Mouse (Mus musculus) liver, embryonic 14.5 days (tissue): ENCODE measurements around the gene Mfrp. TPM values are rescaled to one million over a fixed set of nuclear protein-coding genes. Genes with fewer than 3 reads are reported as not detected.

Experiments used
- ATAC-seq: fragments of 200-750 bp; cut with Nextera tagmentation; 2 replicates; pipeline ENCODE4 v1.8.0; 2017; ENCODE audit warnings: moderate number of reproducible peaks, mild to moderate bottlenecking, moderate library complexity; ENCODE audit not compliant: insufficient read depth
- DNase-seq, 3 experiments: peaks; one replicate each; pipeline ENCODE4 v3.0.0-alpha.2; 2012 to 2013; ENCODE audit warnings: low read depth in 3 of 3, low spot score in 3 of 3
- H3K27ac ChIP-seq: fragments of 300-500 bp; sonication (generic); 2 replicates; pipeline ENCODE4 v1.5.1; 2014; ENCODE audit warnings: moderate library complexity, mild to moderate bottlenecking, control low read depth, inconsistent platforms
- H3K27me3 ChIP-seq: fragments of 300-500 bp; sonication (generic); 2 replicates; pipeline ENCODE4 v1.6.1; 2014; ENCODE audit warnings: mild to moderate bottlenecking, low read length, moderate library complexity; ENCODE audit not compliant: control insufficient read depth, insufficient read depth
- H3K36me3 ChIP-seq: fragments of 300-500 bp; sonication (generic); replicated peaks from 2 replicates; pipeline ENCODE4 v1.6.1; 2014; ENCODE audit warnings: low read depth; ENCODE audit not compliant: control insufficient read depth, insufficient read depth
- H3K4me1 ChIP-seq, 2 experiments: fragments of 200-500 bp in 1 of 2; fragments of 300-500 bp in 1 of 2; sonication (generic) in 1 of 2; replicated peaks; 2 replicates each; pipeline ENCODE4 v1.6.1; 2012 to 2014; ENCODE audit warnings: antibody characterized with exemption in 1 of 2, inconsistent platforms in 1 of 2, low read length in 1 of 2; ENCODE audit not compliant: control insufficient read depth in 2 of 2, insufficient read depth in 2 of 2
- H3K4me2 ChIP-seq: fragments of 300-500 bp; sonication (generic); 2 replicates; pipeline ENCODE4 v1.6.1; 2014; ENCODE audit warnings: low read depth, mild to moderate bottlenecking, control low read depth, moderate library complexity
- H3K4me3 ChIP-seq, 2 experiments: fragments of 200-500 bp in 1 of 2; fragments of 300-500 bp in 1 of 2; sonication (generic) in 1 of 2; 2 replicates each; pipeline ENCODE4 v1.5.1; 2012 to 2014; ENCODE audit warnings: low read depth in 2 of 2, low read length in 2 of 2, mild to moderate bottlenecking in 2 of 2, control low read depth in 1 of 2, inconsistent platforms in 1 of 2, moderate library complexity in 1 of 2; ENCODE audit not compliant: insufficient read depth in 1 of 2
- H3K9ac ChIP-seq: fragments of 300-500 bp; sonication (generic); replicated peaks from 2 replicates; pipeline ENCODE4 v1.6.1; 2014; ENCODE audit warnings: mild to moderate bottlenecking, control low read depth, moderate library complexity
- H3K9me3 ChIP-seq: fragments of 300-500 bp; sonication (generic); 2 replicates; pipeline ENCODE4 v1.6.1; 2016; ENCODE audit warnings: low read length, mixed read lengths; ENCODE audit not compliant: control insufficient read depth
- CTCF ChIP-seq: IDR thresholded peaks from 2 replicates; pipeline ENCODE4 v1.5.1; 2016; ENCODE audit warnings: antibody characterized with exemption, low read depth, control low read depth
- EP300 ChIP-seq: IDR thresholded peaks from 2 replicates; pipeline ENCODE4 v1.6.1; 2016; ENCODE audit warnings: antibody characterized with exemption, low read depth
- WGBS: fragments of 180-500 bp; shearing (Covaris S2); extraction: QIAGEN DNeasy Blood & Tissue Kit; methylation state at CpG from one replicate; pipeline ENCODE4 v1.1.7; 2014; ENCODE audit not compliant: insufficient replicate concordance; 5-methylcytosine and 5-hydroxymethylcytosine counted together
- polyA plus RNA-seq, 2 experiments: library from polyadenylated mRNA; depleted of rRNA in 1 of 2; stranded (reverse) in 1 of 2; unstranded in 1 of 2; fragments of >200 nt; fragmentation: Nextera tagmentation in 1 of 2; extraction: Ambion mirVana in 1 of 2; gene quantifications; 2 replicates each; pipeline versions ENCODE4 v1.2.1 to v1.2.3; 2012 to 2014

Gene Mfrp
- polyA plus RNA-seq, 2 experiments = not detected

- 0 out of 4 replicates have a peak, but pooled peaks cover 0 to 3% of the 10 kb centered on the region in 2 experiments for H3K4me1 ChIP-seq
- ATAC-seq (no peak), DNase-seq (no peak)
- H3K9me3 ChIP-seq = no peaks in the 10 kb centered on the region
- H3K27me3 ChIP-seq = peaks cover 4% of the 10 kb centered on the region; the same call in 1 of the 2 replicates
- H3K9ac ChIP-seq = no peak overlapping the region
- H3K4me2 ChIP-seq = no peak overlapping the region
- 52% methylated on average over 6 of the region's 6 CpGs for WGBS
- H3K36me3 ChIP-seq = no peaks in the 10 kb centered on the region
- no peak overlapping the region for H3K4me3 ChIP-seq
- TF ChIP-seq EP300 (no peak), CTCF (peak; percentile 72)
- H3K27ac ChIP-seq = no peak overlapping the region
Measured at GRCm38 (mm10) chr9:44124317-44124716, 22.8 kb downstream of the Mfrp start.

- DNase-seq = no peak
- Histone ChIP-seq H3K27me3 (peaks cover 11% of the 10 kb centered on the region), H3K4me1 (peaks cover 0 to 6% of the 10 kb centered on the region in 2 experiments; a peak in 1 of 4 replicates), H3K4me3 (no peak overlapping the region), H3K9me3 (no peaks in the 10 kb centered on the region), H3K27ac (no peak overlapping the region), H3K9ac (no peak overlapping the region), H3K36me3 (no peaks in the 10 kb centered on the region), H3K4me2 (no peak overlapping the region)
- no peak for ATAC-seq
- WGBS = 60% methylated on average over 5 of the region's 5 CpGs
- no peak for TF ChIP-seq EP300
- TF ChIP-seq CTCF = no peak
Measured at GRCm38 (mm10) chr9:44125026-44125425, 23.5 kb downstream of the Mfrp start.

DNA sequence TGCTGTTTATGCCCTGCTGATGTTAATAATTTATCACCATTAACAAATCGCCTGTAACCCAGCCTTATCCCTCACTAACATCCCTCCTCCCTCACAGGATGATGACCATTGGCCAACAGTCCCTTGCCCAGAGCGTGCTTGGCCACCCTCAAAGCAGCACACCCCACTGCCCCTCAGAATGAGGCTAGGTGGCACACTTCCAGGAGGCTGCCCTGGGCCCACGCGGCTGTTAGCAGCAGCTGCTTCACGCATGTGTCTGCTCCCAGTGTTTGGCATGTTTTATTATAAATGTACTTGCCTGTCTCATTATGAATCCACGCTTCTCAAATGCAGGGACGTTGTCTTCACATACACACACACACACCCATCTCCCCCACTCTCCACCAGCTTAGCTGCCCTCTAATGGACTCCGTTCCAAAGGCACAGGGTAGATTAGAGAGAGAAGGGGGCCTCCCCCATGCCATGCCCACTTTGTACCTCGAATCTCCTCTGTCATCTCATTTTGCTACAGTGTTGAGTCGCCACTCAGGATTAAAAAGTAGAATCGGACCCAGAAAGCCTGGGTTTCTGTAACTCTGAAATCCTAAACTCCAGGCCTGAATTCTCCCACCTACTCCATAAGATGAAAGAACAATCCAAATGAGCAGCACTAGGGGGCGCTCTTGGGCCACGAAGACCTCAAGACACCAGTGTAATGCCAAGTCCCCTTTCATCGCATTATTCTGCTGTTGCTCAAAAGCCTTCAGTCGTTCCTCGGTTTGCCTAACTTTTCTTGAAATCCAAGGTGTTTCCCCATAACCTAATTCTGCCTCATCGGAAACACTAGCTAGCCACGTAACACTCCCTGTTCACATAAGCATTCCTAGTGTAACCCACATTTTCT, 24.3 kb downstream of the Mfrp start:
- Histone ChIP-seq H3K4me3 (0 out of 4 replicates have a peak overlapping the region, but pooled peaks of 1 of the 2 experiments have one; percentile 12), H3K27me3 (peaks cover 18% of the 10 kb centered on the region), H3K36me3 (no peaks in the 10 kb centered on the region), H3K4me2 (peak overlapping the region; percentile 44), H3K27ac (no peak overlapping the region), H3K9ac (no peak overlapping the region; the same call in 1 of the 2 replicates), H3K9me3 (no peaks in the 10 kb centered on the region), H3K4me1 (peaks cover 0 to 8% of the 10 kb centered on the region in 2 experiments; a peak in 1 of 4 replicates)
- DNase-seq (peak; percentile 56 to 72 (median 60)), ATAC-seq (no peak)
- 29% methylated on average over 18 of the region's 18 CpGs for WGBS
- TF ChIP-seq EP300 = no peak
- peak; percentile 88 for TF ChIP-seq CTCF

GRCm38 (mm10) chr9:44126746-44127145, 25.2 kb downstream of the Mfrp start:
- WGBS = 66% methylated on average over 3 of the region's 3 CpGs

DNA sequence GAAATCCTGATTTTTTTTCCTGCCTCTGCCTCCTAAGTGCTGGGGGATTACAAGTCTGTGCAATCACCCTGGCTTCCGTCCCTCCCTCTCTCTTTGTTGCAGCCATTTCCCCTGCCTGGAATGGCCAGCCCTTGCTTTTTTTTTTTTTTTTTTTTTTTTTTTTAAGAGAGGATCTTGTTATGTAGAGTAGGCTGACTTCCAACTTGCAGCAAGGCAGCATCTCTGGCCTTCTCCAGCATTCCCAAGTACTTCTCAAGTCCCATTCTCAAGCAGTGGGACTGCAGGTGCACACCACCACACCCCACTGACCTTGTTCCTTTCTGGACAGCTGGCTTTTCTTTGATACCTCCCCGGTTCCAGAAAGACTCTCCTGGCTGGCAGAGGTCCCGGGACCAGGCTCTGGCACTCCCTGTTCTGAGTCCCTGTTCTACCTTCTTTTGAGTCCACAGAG, 25.8 kb downstream of the Mfrp start:
- ATAC-seq (no peak), DNase-seq (no peak)
- no peaks in the 10 kb centered on the region for H3K36me3 ChIP-seq
- no peaks in the 10 kb centered on the region for H3K9me3 ChIP-seq
- WGBS = 68% methylated on average over 3 of the region's 3 CpGs
- H3K4me2 ChIP-seq = no peak overlapping the region
- no peak overlapping the region for H3K4me3 ChIP-seq
- H3K27ac ChIP-seq = no peak overlapping the region
- H3K9ac ChIP-seq = no peak overlapping the region
- H3K27me3 ChIP-seq = peaks cover 34% of the 10 kb centered on the region
- TF ChIP-seq EP300 (no peak), CTCF (no peak)
- peaks cover 0 to 8% of the 10 kb centered on the region in 2 experiments; a peak in 1 of 4 replicates for H3K4me1 ChIP-seq

More at GRCm38 (mm10) chr9:44126746-44127145, 25.2 kb downstream of the Mfrp start:
- DNase-seq (no peak), ATAC-seq (no peak)
- Histone ChIP-seq H3K27ac (no peak overlapping the region), H3K27me3 (peaks cover 28% of the 10 kb centered on the region), H3K4me2 (no peak overlapping the region), H3K4me3 (no peak overlapping the region), H3K4me1 (peaks cover 0 to 8% of the 10 kb centered on the region in 2 experiments; a peak in 1 of 4 replicates), H3K9ac (no peak overlapping the region), H3K36me3 (no peaks in the 10 kb centered on the region), H3K9me3 (no peaks in the 10 kb centered on the region)
- TF ChIP-seq EP300 = no peak
- TF ChIP-seq CTCF = no peak
